Mouse (Mus musculus): ENCODE measurements around the gene Ttc41. TPM values are rescaled to one million over a fixed set of nuclear protein-coding genes. Genes with fewer than 3 reads are reported as not detected.

Ttc41 gene
- polyA plus RNA-seq (2017; shearing (Covaris generic)) = 0.87 TPM

DNA sequence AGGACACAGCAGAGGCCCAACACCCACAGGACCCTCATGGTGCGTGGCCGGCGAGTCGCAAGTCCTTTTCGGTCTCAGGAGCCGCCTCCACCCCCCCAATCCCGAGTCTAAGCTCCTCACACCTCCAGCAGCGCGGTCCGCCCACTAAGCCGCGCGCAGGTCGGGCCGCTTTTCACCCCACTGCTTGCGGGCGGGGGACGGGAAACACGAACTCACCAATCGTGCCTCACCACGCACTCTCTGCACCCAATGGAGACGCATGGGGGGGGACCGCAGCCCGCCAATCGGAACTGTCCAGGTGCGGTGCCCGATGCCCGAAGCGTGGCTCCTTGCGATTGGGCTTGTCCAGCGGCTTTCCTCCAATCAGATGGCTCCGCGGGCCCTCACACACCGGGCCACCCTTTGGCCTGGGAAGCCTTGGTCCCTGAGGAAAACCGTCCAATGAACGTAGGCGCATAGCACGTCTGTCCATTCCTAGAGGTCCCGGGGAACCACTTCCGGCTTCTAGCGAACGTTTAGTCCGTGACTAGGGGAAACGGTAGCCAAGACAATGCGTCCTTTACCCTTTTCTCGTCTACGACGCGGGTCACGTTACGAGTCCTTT lies at the start of gene Ttc41, which contains the start of gene Hsp90b1:
Ttc41 (plus strand) TSS at position 494 of the 604 bp plus-strand sequence.
Hsp90b1 (minus strand) TSS at position 192 of the 604 bp plus-strand sequence.

DNA sequence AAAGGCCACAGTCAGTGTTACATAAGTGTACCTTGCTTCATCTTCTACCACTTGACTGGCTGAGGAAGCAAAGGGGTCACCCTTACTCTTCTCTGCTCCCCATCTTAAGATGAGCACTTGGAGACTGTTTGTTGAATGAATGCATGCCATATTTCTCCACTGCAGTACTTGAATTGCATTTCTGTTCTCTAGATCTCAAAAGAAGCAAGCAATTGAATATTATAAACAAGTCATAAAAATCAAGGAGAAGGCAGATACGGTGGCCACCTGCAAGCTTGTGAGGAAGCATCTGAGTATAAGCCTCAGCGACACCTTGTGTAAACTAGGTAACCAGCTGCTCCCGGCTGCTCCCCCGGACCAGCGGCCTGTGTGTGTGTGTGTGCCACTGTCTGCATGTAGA lies 58.1 kb downstream of the Ttc41 start, which contains the start of gene Gm49358:
Gm49358 (plus strand) TSS at position 301 of the 400 bp plus-strand sequence.

DNA sequence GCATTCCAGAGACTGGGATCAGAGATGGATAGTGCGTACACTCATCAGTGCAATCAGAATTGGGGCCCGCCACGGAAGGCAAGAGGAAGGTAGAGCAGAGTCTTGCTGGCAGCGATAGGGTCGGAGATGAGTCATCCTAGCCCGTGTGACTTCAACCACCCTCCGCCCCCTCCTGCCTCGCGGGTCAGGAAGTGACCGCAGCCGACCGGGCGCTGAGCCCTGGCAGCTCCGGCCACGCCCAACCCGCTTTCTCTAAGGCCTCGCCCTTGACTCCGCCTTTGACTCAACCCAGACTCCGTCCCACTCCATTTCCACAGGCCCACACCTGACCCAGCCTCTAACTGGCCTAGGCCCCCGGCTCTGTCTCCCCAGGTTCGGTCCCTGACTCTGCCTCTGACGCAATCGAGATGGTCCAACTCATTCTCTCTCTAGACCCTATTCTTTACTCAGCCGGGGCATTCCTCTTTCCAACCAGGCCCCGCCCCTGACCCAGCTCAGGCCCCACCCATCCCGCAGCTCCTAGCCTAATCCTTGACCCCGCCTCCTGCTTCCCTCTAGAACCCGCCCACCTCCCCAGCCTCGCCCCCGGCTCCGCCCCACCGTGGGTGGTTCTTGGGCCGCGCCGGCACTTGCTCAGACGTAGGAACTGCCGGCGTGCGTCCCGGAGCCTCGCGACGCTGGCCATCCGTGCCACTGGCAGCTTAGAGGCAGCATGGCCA lies 72.9 kb downstream of the Ttc41 start, which contains the start of gene Nt5dc3:
Nt5dc3 (plus strand) TSS at position 608 of the 719 bp plus-strand sequence.

Other genes starting within 250 kb of the Ttc41 start
- 0.12 TPM for gene Syn3, start 206.9 kb upstream of the Ttc41 start, polyA plus RNA-seq (2017; shearing (Covaris generic))
- 406 TPM for gene Hsp90b1, start 302 bp upstream of the Ttc41 start, polyA plus RNA-seq (2017; shearing (Covaris generic))
- not detected for gene Gm49358, start 58.2 kb downstream of the Ttc41 start, polyA plus RNA-seq (2017; shearing (Covaris generic))
- 0.75 TPM for gene Nt5dc3, start 73.2 kb downstream of the Ttc41 start, polyA plus RNA-seq (2017; shearing (Covaris generic))